Mouse (Mus musculus) common myeloid progenitor, adult 5-6 weeks (primary cell): Measurements from ENCODE around the gene Glce. TPM values are rescaled to one million over a fixed set of nuclear protein-coding genes. Genes with fewer than 3 reads are reported as not detected.
A peak's percentile ranks its signal among the peaks of the same experiment; 100 is the strongest.

Source experiments
- ATAC-seq: replicated peaks from 2 replicates; pipeline ENCODE4 v1.8.0; 2016; ENCODE audit warnings: low read depth, mild to moderate bottlenecking, moderate TSS enrichment, inconsistent platforms; ENCODE audit not compliant: poor library complexity, severe bottlenecking
- total RNA-seq: library from RNA; stranded (forward); fragments of 200-1000, 187-1606 nt; gene quantifications from 2 replicates; pipeline ENCODE4 v1.2.3, GENCODE M21; 2017

The Glce gene
- total RNA-seq, 1 experiment from 2014 or later = 11.6 TPM

- ATAC-seq = no peak
Measured at GRCm38 (mm10) chr9:62125986-62126575, 3.6 kb upstream of the Glce start.

GRCm38 (mm10) chr9:62124266-62124665 is 1.8 kb upstream of the Glce start:
- no peak for ATAC-seq

- no peak for ATAC-seq
Measured at GRCm38 (mm10) chr9:62123496-62123895, 1.0 kb upstream of the Glce start.

GRCm38 (mm10) chr9:62121551-62122447 is 656 bp downstream of the Glce start:
- 0 out of 2 replicates have a peak, but pooled peaks have one; percentile 13 for ATAC-seq

GRCm38 (mm10) chr9:62118754-62119153 is 3.7 kb downstream of the Glce start:
- ATAC-seq = no peak

- ATAC-seq = no peak
Measured at GRCm38 (mm10) chr9:62115826-62116225, 6.6 kb downstream of the Glce start.

- ATAC-seq = no peak
Measured at GRCm38 (mm10) chr9:62096603-62097002, 25.9 kb downstream of the Glce start.

- ATAC-seq = no peak
Measured at GRCm38 (mm10) chr9:62091604-62092003, 30.9 kb downstream of the Glce start.

GRCm38 (mm10) chr9:62085548-62085947 is 36.9 kb downstream of the Glce start:
- ATAC-seq = no peak

GRCm38 (mm10) chr9:62084896-62085295 is 37.6 kb downstream of the Glce start:
- ATAC-seq = no peak

GRCm38 (mm10) chr9:62082986-62083385 is 39.5 kb downstream of the Glce start:
- peak; percentile 60 for ATAC-seq

- no peak for ATAC-seq
Measured at GRCm38 (mm10) chr9:62081542-62081941, 40.9 kb downstream of the Glce start.

GRCm38 (mm10) chr9:62080028-62080760 is 42.3 kb downstream of the Glce start:
- ATAC-seq = no peak

- ATAC-seq = no peak
Measured at GRCm38 (mm10) chr9:62062234-62062633, 60.2 kb downstream of the Glce start.

- no peak for ATAC-seq
Measured at GRCm38 (mm10) chr9:62060431-62060830, 62.0 kb downstream of the Glce start.

GRCm38 (mm10) chr9:62059941-62060340 is 62.5 kb downstream of the Glce start:
- ATAC-seq = no peak

GRCm38 (mm10) chr9:62057881-62058506 is 64.5 kb downstream of the Glce start:
- ATAC-seq = peak; percentile 78

- ATAC-seq = no peak
Measured at GRCm38 (mm10) chr9:62056206-62056605, 66.2 kb downstream of the Glce start.

- peak; percentile 79 for ATAC-seq
Measured at GRCm38 (mm10) chr9:62050801-62051200, 71.7 kb downstream of the Glce start.

- ATAC-seq = no peak
Measured at GRCm38 (mm10) chr9:62049166-62049565, 73.3 kb downstream of the Glce start.
